Mouse (Mus musculus): ENCODE data around the gene Fntb. TPM values are rescaled to one million over a fixed set of nuclear protein-coding genes. Genes with fewer than 3 reads are reported as not detected.

Gene Fntb
- polyA plus RNA-seq, 1 experiment from 2014 or later, result 30.9 TPM

GRCm38 (mm10) chr12:76909218-76909617 lies 143.8 kb downstream of the Fntb start:
- peak; percentile 72; the same call in 1 of the 2 replicates for ATAC-seq (ENCODE audit: insufficient number of reproducible peaks, low FRiP score)
- 0 out of 2 replicates have a peak overlapping the region, but pooled peaks have one; percentile 3 for H3K4me2 ChIP-seq
- peaks cover 29% of the 10 kb centered on the region for H3K36me3 ChIP-seq
- no peak overlapping the region for H3K27ac ChIP-seq (ENCODE audit: poor library complexity, severe bottlenecking)
- H3K4me3 ChIP-seq, result no peak overlapping the region
- H3K9ac ChIP-seq, result no peak overlapping the region
- H3K9me3 ChIP-seq (replicated peaks), result no peaks in the 10 kb centered on the region
- peaks cover 11% of the 10 kb centered on the region; the same call in 1 of the 2 replicates for H3K4me1 ChIP-seq (replicated peaks)
- WGBS, result 44% methylated on average over 5 of the region's 5 CpGs
- H3K27me3 ChIP-seq (replicated peaks), result no peaks in the 10 kb centered on the region

GRCm38 (mm10) chr12:76910258-76910940 lies 145.0 kb downstream of the Fntb start:
- H3K9ac ChIP-seq, result 0 out of 2 replicates have a peak overlapping the region, but pooled peaks have one; percentile 22
- H3K4me3 ChIP-seq, result 0 out of 2 replicates have a peak overlapping the region, but pooled peaks have one; percentile 3
- H3K27me3 ChIP-seq (replicated peaks), result no peaks in the 10 kb centered on the region
- peaks cover 36% of the 10 kb centered on the region for H3K36me3 ChIP-seq
- 60% methylated on average over 11 of the region's 11 CpGs for WGBS
- H3K4me2 ChIP-seq, result peak overlapping the region; percentile 29; the same call in 1 of the 2 replicates
- H3K4me1 ChIP-seq (replicated peaks), result peaks cover 11% of the 10 kb centered on the region; the same call in 1 of the 2 replicates
- peak; percentile 75 for ATAC-seq (ENCODE audit: insufficient number of reproducible peaks, low FRiP score)
- no peak overlapping the region for H3K27ac ChIP-seq (ENCODE audit: poor library complexity, severe bottlenecking)
- no peaks in the 10 kb centered on the region for H3K9me3 ChIP-seq (replicated peaks)

GRCm38 (mm10) chr12:76911171-76911726 lies 145.9 kb downstream of the Fntb start:
- 74% methylated on average over 16 of the region's 16 CpGs for WGBS
- Histone ChIP-seq H3K4me3 (no peak overlapping the region), H3K36me3 (peaks cover 36% of the 10 kb centered on the region), H3K9me3 (replicated peaks) (no peaks in the 10 kb centered on the region), H3K9ac (no peak overlapping the region), H3K27me3 (replicated peaks) (no peaks in the 10 kb centered on the region), H3K4me1 (replicated peaks) (peaks cover 11% of the 10 kb centered on the region; the same call in 1 of the 2 replicates), H3K27ac (ENCODE audit: poor library complexity, severe bottlenecking) (no peak overlapping the region), H3K4me2 (no peak overlapping the region)
- no peak for ATAC-seq (ENCODE audit: insufficient number of reproducible peaks, low FRiP score)

DNA sequence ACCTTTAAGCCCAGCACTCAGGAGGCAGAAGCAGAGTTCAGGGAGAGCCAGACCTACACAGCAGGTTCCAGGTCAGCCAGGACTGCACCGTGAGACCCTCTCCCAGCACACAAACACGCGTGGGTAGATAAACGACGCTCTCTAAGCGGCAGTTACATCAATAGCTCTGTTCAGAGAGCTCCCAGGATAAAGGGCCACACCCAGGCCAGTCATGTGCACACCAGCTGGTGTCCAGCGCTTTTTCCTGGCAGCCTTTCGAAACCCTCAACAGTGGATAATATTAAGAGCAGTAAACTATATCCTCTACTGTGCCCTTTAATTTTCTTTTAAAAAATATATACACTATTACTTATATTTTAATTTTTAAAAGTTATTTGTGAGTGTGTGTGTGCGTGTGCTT lies 146.8 kb downstream of the Fntb start:
- Histone ChIP-seq H3K9me3 (replicated peaks) (no peaks in the 10 kb centered on the region), H3K27me3 (replicated peaks) (no peaks in the 10 kb centered on the region), H3K36me3 (peaks cover 39% of the 10 kb centered on the region), H3K4me1 (replicated peaks) (peaks cover 11% of the 10 kb centered on the region; the same call in 1 of the 2 replicates), H3K9ac (no peak overlapping the region), H3K4me2 (no peak overlapping the region), H3K4me3 (no peak overlapping the region), H3K27ac (ENCODE audit: poor library complexity, severe bottlenecking) (no peak overlapping the region)
- no peak for ATAC-seq (ENCODE audit: insufficient number of reproducible peaks, low FRiP score)
- 60% methylated on average over 9 of the region's 9 CpGs for WGBS

DNA sequence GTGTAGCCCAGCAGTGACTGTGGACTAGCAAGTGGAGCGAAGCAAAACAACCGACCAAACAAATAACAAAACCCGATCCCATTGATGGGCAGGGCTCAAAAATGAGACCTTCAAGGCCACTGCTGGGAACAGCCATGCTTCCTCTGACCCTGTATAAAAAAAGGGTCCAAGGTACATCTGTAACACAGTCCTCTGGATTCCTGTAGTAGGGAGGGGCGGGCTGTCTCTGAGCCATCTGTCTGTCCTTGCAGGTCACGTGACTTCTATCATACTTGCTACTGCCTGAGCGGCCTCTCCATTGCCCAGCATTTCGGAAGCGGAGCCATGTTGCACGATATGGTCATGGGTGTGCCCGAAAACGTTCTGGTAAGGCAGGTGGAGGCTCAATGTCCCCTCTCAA lies 150.8 kb downstream of the Fntb start:
- Histone ChIP-seq H3K27ac (ENCODE audit: poor library complexity, severe bottlenecking) (no peak overlapping the region), H3K4me2 (no peak overlapping the region), H3K9ac (no peak overlapping the region), H3K36me3 (peaks cover 42% of the 10 kb centered on the region), H3K9me3 (replicated peaks) (no peaks in the 10 kb centered on the region), H3K4me3 (no peak overlapping the region), H3K27me3 (replicated peaks) (no peaks in the 10 kb centered on the region), H3K4me1 (replicated peaks) (0 out of 2 replicates have a peak, but pooled peaks cover 4% of the 10 kb centered on the region)
- WGBS, result 91% methylated on average over 11 of the region's 11 CpGs
- ATAC-seq (ENCODE audit: insufficient number of reproducible peaks, low FRiP score), result no peak

GRCm38 (mm10) chr12:76918113-76918512 lies 152.7 kb downstream of the Fntb start:
- no peak overlapping the region for H3K27ac ChIP-seq (ENCODE audit: poor library complexity, severe bottlenecking)
- H3K4me2 ChIP-seq, result no peak overlapping the region
- H3K9me3 ChIP-seq (replicated peaks), result no peaks in the 10 kb centered on the region
- no peaks in the 10 kb centered on the region for H3K27me3 ChIP-seq (replicated peaks)
- H3K4me1 ChIP-seq (replicated peaks), result no peaks in the 10 kb centered on the region
- H3K9ac ChIP-seq, result no peak overlapping the region
- H3K4me3 ChIP-seq, result no peak overlapping the region
- WGBS, result 89% methylated on average over 6 of the region's 6 CpGs
- ATAC-seq (ENCODE audit: insufficient number of reproducible peaks, low FRiP score), result no peak
- H3K36me3 ChIP-seq, result peaks cover 46% of the 10 kb centered on the region

- H3K4me2 ChIP-seq, result no peak overlapping the region
- H3K36me3 ChIP-seq, result peaks cover 43% of the 10 kb centered on the region
- 72% methylated on average over 3 of the region's 3 CpGs for WGBS
- H3K4me1 ChIP-seq (replicated peaks), result no peaks in the 10 kb centered on the region
- no peak overlapping the region for H3K9ac ChIP-seq
- no peaks in the 10 kb centered on the region for H3K27me3 ChIP-seq (replicated peaks)
- no peak overlapping the region for H3K27ac ChIP-seq (ENCODE audit: poor library complexity, severe bottlenecking)
- no peak for ATAC-seq (ENCODE audit: insufficient number of reproducible peaks, low FRiP score)
- no peak overlapping the region for H3K4me3 ChIP-seq
- H3K9me3 ChIP-seq (replicated peaks), result no peaks in the 10 kb centered on the region
These were observed 153.5 kb downstream of the Fntb start for GRCm38 (mm10) chr12:76918855-76919254.

DNA sequence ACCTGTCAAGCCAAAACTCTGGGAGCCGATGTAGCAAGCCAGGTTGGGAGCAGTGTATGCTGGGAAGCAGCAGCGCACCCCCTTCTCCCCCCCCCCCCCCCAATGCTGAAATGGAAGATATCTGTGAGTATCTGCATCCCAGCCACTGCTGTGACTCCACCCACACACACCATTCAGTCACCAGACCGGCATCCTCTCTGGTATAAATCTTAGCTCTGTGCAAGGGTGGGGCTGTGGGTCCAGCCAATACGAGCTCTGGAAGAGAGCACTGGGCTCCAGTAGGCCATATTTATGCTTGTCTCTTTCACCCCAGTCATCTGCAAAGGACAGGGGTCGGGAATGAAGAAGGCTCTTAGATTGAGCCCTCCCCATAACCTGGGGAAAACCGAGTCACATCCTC lies 155.0 kb downstream of the Fntb start:
- Histone ChIP-seq H3K27me3 (replicated peaks) (no peaks in the 10 kb centered on the region), H3K27ac (ENCODE audit: poor library complexity, severe bottlenecking) (no peak overlapping the region), H3K4me3 (no peak overlapping the region), H3K4me2 (no peak overlapping the region), H3K9ac (no peak overlapping the region), H3K9me3 (replicated peaks) (no peaks in the 10 kb centered on the region), H3K4me1 (replicated peaks) (no peaks in the 10 kb centered on the region), H3K36me3 (peaks cover 36% of the 10 kb centered on the region)
- ATAC-seq (ENCODE audit: insufficient number of reproducible peaks, low FRiP score), result no peak
- WGBS, result 81% methylated on average over 6 of the region's 6 CpGs

DNA sequence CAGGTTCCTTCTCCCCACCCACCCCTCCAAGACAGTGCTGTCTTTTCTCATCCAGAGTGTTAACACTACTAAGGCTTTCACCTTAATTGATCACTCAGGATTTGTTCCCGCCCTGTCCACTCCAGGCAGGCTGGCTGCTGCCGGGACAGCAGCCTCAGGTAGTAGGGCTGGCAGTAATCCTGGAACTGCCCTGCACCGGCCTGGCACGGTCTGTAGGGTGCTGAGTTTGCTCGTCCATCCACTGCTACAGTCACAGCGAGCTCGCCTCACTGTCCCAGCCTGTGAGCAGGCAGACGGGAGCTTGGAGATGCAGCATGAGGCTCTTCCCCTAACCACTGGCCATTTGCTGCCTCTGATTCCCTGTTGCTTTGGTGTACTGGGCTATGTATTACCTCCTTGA lies 155.6 kb downstream of the Fntb start:
- no peak overlapping the region for H3K4me3 ChIP-seq
- no peaks in the 10 kb centered on the region for H3K4me1 ChIP-seq (replicated peaks)
- H3K4me2 ChIP-seq, result no peak overlapping the region
- ATAC-seq (ENCODE audit: insufficient number of reproducible peaks, low FRiP score), result no peak
- H3K9ac ChIP-seq, result no peak overlapping the region
- no peaks in the 10 kb centered on the region for H3K27me3 ChIP-seq (replicated peaks)
- peaks cover 36% of the 10 kb centered on the region for H3K36me3 ChIP-seq
- H3K9me3 ChIP-seq (replicated peaks), result no peaks in the 10 kb centered on the region
- H3K27ac ChIP-seq (ENCODE audit: poor library complexity, severe bottlenecking), result no peak overlapping the region
- WGBS, result 84% methylated on average over 8 of the region's 8 CpGs

GRCm38 (mm10) chr12:76923118-76923517 lies 157.7 kb downstream of the Fntb start:
- H3K4me1 ChIP-seq (replicated peaks), result peaks cover 3% of the 10 kb centered on the region
- H3K4me3 ChIP-seq, result no peak overlapping the region
- H3K9ac ChIP-seq, result no peak overlapping the region
- no peaks in the 10 kb centered on the region for H3K9me3 ChIP-seq (replicated peaks)
- H3K27me3 ChIP-seq (replicated peaks), result no peaks in the 10 kb centered on the region
- no peak for ATAC-seq (ENCODE audit: insufficient number of reproducible peaks, low FRiP score)
- no peak overlapping the region for H3K27ac ChIP-seq (ENCODE audit: poor library complexity, severe bottlenecking)
- no peak overlapping the region for H3K4me2 ChIP-seq
- H3K36me3 ChIP-seq, result peaks cover 20% of the 10 kb centered on the region
- WGBS, result 89% methylated on average over 8 of the region's 8 CpGs

- no peak for ATAC-seq (ENCODE audit: insufficient number of reproducible peaks, low FRiP score)
- Histone ChIP-seq H3K9ac (no peak overlapping the region), H3K4me3 (no peak overlapping the region), H3K4me1 (replicated peaks) (peaks cover 4% of the 10 kb centered on the region), H3K27ac (ENCODE audit: poor library complexity, severe bottlenecking) (no peak overlapping the region), H3K9me3 (replicated peaks) (0 out of 2 replicates have a peak, but pooled peaks cover 5% of the 10 kb centered on the region), H3K27me3 (replicated peaks) (no peaks in the 10 kb centered on the region), H3K4me2 (no peak overlapping the region), H3K36me3 (peaks cover 13% of the 10 kb centered on the region; the same call in 1 of the 2 replicates)
- WGBS, result 85% methylated on average over 10 of the region's 10 CpGs
These were observed 159.7 kb downstream of the Fntb start for GRCm38 (mm10) chr12:76924904-76925604.
